Mouse (Mus musculus) limb, embryonic 12.5 days (tissue): ENCODE data around the gene Glrx3. TPM values are rescaled to one million over a fixed set of nuclear protein-coding genes. Genes with fewer than 3 reads are reported as not detected.

Source experiments
- ATAC-seq: fragments of 200-750 bp; cut with Nextera tagmentation; 2 replicates; pipeline ENCODE4 v1.8.0; 2017; ENCODE audit warnings: low read depth, moderate TSS enrichment; ENCODE audit not compliant: insufficient number of reproducible peaks, insufficient read depth, low FRiP score, low TSS enrichment
- H3K27ac ChIP-seq: fragments of 300-500 bp; sonication (generic); 2 replicates; pipeline ENCODE4 v1.5.1; 2016; ENCODE audit warnings: mild to moderate bottlenecking, moderate library complexity
- H3K27me3 ChIP-seq: fragments of 300-500 bp; sonication (generic); 2 replicates; pipeline ENCODE4 v1.6.1; 2016; ENCODE audit warnings: mild to moderate bottlenecking, moderate library complexity
- H3K36me3 ChIP-seq: fragments of 300-500 bp; sonication (generic); 2 replicates; pipeline ENCODE4 v1.6.1; 2016; ENCODE audit warnings: mild to moderate bottlenecking, moderate library complexity
- H3K4me1 ChIP-seq: fragments of 300-500 bp; sonication (generic); replicated peaks from 2 replicates; pipeline ENCODE4 v1.6.1; 2016
- H3K4me2 ChIP-seq: fragments of 300-500 bp; sonication (generic); 2 replicates; pipeline ENCODE4 v1.6.1; 2016; ENCODE audit warnings: mild to moderate bottlenecking, moderate library complexity
- H3K4me3 ChIP-seq: fragments of 300-500 bp; sonication (generic); replicated peaks from 2 replicates; pipeline ENCODE4 v1.5.1; 2016; ENCODE audit warnings: mild to moderate bottlenecking
- H3K9ac ChIP-seq: fragments of 300-500 bp; sonication (generic); replicated peaks from 2 replicates; pipeline ENCODE4 v1.6.1; 2016; ENCODE audit warnings: mild to moderate bottlenecking, moderate library complexity
- H3K9me3 ChIP-seq: fragments of 300-500 bp; sonication (generic); 2 replicates; pipeline ENCODE4 v1.6.1; 2016; ENCODE audit warnings: mild to moderate bottlenecking, moderate library complexity
- WGBS: fragments of 180-500 bp; shearing (Covaris S2); methylation state at CpG from one replicate; pipeline ENCODE4 v1.1.7; 2016; 5-methylcytosine and 5-hydroxymethylcytosine counted together
- polyA plus RNA-seq: library from polyadenylated mRNA; unstranded; fragments of >200 nt; fragmentation: Nextera tagmentation; extraction: Ambion mirVana; gene quantifications from 2 replicates; pipeline ENCODE4 v1.2.1, GENCODE M21; 2016

The Glrx3 gene
- polyA plus RNA-seq, 1 experiment from 2014 or later, result 253 TPM

- ATAC-seq, result no peak
- Histone ChIP-seq H3K4me1 (no peaks in the 10 kb centered on the region), H3K4me2 (no peak overlapping the region), H3K9me3 (no peaks in the 10 kb centered on the region), H3K4me3 (no peak overlapping the region), H3K9ac (no peak overlapping the region), H3K27me3 (peaks cover 9% of the 10 kb centered on the region; the same call in 1 of the 2 replicates), H3K27ac (no peak overlapping the region), H3K36me3 (peaks cover 31% of the 10 kb centered on the region)
- 85% methylated on average over 6 of the region's 6 CpGs for WGBS
These were observed 34.7 kb downstream of the Glrx3 start for GRCm38 (mm10) chr7:137472149-137472548.

GRCm38 (mm10) chr7:137477950-137478620 lies 40.7 kb downstream of the Glrx3 start:
- H3K4me1 ChIP-seq, result no peaks in the 10 kb centered on the region
- whole genome bisulfite sequencing, result 14% methylated on average over 30 of the region's 30 CpGs
- H3K27ac ChIP-seq, result no peak overlapping the region
- H3K36me3 ChIP-seq, result no peaks in the 10 kb centered on the region
- ATAC-seq, result peak; percentile 74; the same call in 1 of the 2 replicates
- peak overlapping the region; percentile 12; the same call in 1 of the 2 replicates for H3K4me3 ChIP-seq
- no peaks in the 10 kb centered on the region for H3K9me3 ChIP-seq
- peak overlapping the region; percentile 44 for H3K4me2 ChIP-seq
- no peak overlapping the region for H3K9ac ChIP-seq
- peaks cover 15% of the 10 kb centered on the region; the same call in 1 of the 2 replicates for H3K27me3 ChIP-seq

GRCm38 (mm10) chr7:137478621-137478982 lies 41.2 kb downstream of the Glrx3 start:
- no peak overlapping the region for H3K27ac ChIP-seq
- peaks cover 15% of the 10 kb centered on the region; the same call in 1 of the 2 replicates for H3K27me3 ChIP-seq
- 32% methylated on average over 5 of the region's 5 CpGs for WGBS
- H3K4me3 ChIP-seq, result peak overlapping the region; percentile 12; the same call in 1 of the 2 replicates
- H3K4me1 ChIP-seq, result no peaks in the 10 kb centered on the region
- no peaks in the 10 kb centered on the region for H3K9me3 ChIP-seq
- no peak overlapping the region for H3K9ac ChIP-seq
- H3K4me2 ChIP-seq, result peak overlapping the region; percentile 44
- ATAC-seq, result peak; percentile 23; the same call in 1 of the 2 replicates
- H3K36me3 ChIP-seq, result no peaks in the 10 kb centered on the region

- no peak overlapping the region for H3K9ac ChIP-seq
- no peaks in the 10 kb centered on the region for H3K36me3 ChIP-seq
- no peak overlapping the region for H3K4me2 ChIP-seq
- H3K9me3 ChIP-seq, result no peaks in the 10 kb centered on the region
- H3K27ac ChIP-seq, result no peak overlapping the region
- WGBS, result 68% methylated on average over 6 of the region's 6 CpGs
- H3K27me3 ChIP-seq, result peaks cover 18% of the 10 kb centered on the region
- no peak overlapping the region for H3K4me3 ChIP-seq
- H3K4me1 ChIP-seq, result peaks cover 4% of the 10 kb centered on the region; the same call in 1 of the 2 replicates
- ATAC-seq, result no peak
These were observed 43.4 kb downstream of the Glrx3 start for GRCm38 (mm10) chr7:137480839-137481238.

- Histone ChIP-seq H3K9ac (no peak overlapping the region), H3K27me3 (peaks cover 3% of the 10 kb centered on the region; the same call in 1 of the 2 replicates), H3K4me2 (no peak overlapping the region), H3K4me3 (no peak overlapping the region), H3K27ac (no peak overlapping the region), H3K9me3 (no peaks in the 10 kb centered on the region), H3K4me1 (peaks cover 4% of the 10 kb centered on the region; the same call in 1 of the 2 replicates), H3K36me3 (no peaks in the 10 kb centered on the region)
- 88% methylated on average over 11 of the region's 11 CpGs for WGBS
- no peak for ATAC-seq
These were observed 46.6 kb downstream of the Glrx3 start for GRCm38 (mm10) chr7:137483987-137484386.

- Histone ChIP-seq H3K4me3 (no peak overlapping the region), H3K27ac (no peak overlapping the region), H3K36me3 (no peaks in the 10 kb centered on the region), H3K4me2 (no peak overlapping the region), H3K9ac (no peak overlapping the region), H3K4me1 (peaks cover 4% of the 10 kb centered on the region; the same call in 1 of the 2 replicates), H3K27me3 (peaks cover 3% of the 10 kb centered on the region; the same call in 1 of the 2 replicates), H3K9me3 (no peaks in the 10 kb centered on the region)
- no peak for ATAC-seq
- WGBS, result 71% methylated on average over 5 of the region's 5 CpGs
These were observed 51.0 kb downstream of the Glrx3 start for GRCm38 (mm10) chr7:137488391-137488790.

GRCm38 (mm10) chr7:137490711-137491110 lies 53.3 kb downstream of the Glrx3 start:
- Histone ChIP-seq H3K4me2 (no peak overlapping the region), H3K9ac (no peak overlapping the region), H3K36me3 (no peaks in the 10 kb centered on the region), H3K27ac (no peak overlapping the region), H3K4me1 (peaks cover 3% of the 10 kb centered on the region; the same call in 1 of the 2 replicates), H3K27me3 (no peaks in the 10 kb centered on the region), H3K4me3 (no peak overlapping the region), H3K9me3 (no peaks in the 10 kb centered on the region)
- WGBS, result 58% methylated on average over 4 of the region's 4 CpGs
- no peak for ATAC-seq

GRCm38 (mm10) chr7:137492307-137492973 lies 55.0 kb downstream of the Glrx3 start:
- 90% methylated on average over 8 of the region's 8 CpGs for WGBS
- H3K9me3 ChIP-seq, result no peaks in the 10 kb centered on the region

GRCm38 (mm10) chr7:137498736-137499135 lies 61.3 kb downstream of the Glrx3 start:
- no peak overlapping the region for H3K27ac ChIP-seq
- 74% methylated on average over 4 of the region's 4 CpGs for WGBS
- no peaks in the 10 kb centered on the region for H3K36me3 ChIP-seq
- ATAC-seq, result no peak
- no peaks in the 10 kb centered on the region for H3K27me3 ChIP-seq
- peaks cover 18% of the 10 kb centered on the region for H3K4me1 ChIP-seq
- H3K9ac ChIP-seq, result no peak overlapping the region
- no peak overlapping the region for H3K4me2 ChIP-seq
- no peaks in the 10 kb centered on the region for H3K9me3 ChIP-seq
- no peak overlapping the region for H3K4me3 ChIP-seq

More at GRCm38 (mm10) chr7:137492307-137492973, 55.0 kb downstream of the Glrx3 start:
- no peak for ATAC-seq
- Histone ChIP-seq H3K9ac (no peak overlapping the region), H3K36me3 (no peaks in the 10 kb centered on the region), H3K4me3 (no peak overlapping the region), H3K27ac (no peak overlapping the region), H3K4me1 (peaks cover 9% of the 10 kb centered on the region), H3K27me3 (no peaks in the 10 kb centered on the region), H3K4me2 (no peak overlapping the region)

GRCm38 (mm10) chr7:137517588-137517987 lies 80.2 kb downstream of the Glrx3 start:
- ATAC-seq, result no peak
- Histone ChIP-seq H3K27ac (peak overlapping the region; percentile 77), H3K4me3 (no peak overlapping the region), H3K36me3 (no peaks in the 10 kb centered on the region), H3K27me3 (no peaks in the 10 kb centered on the region), H3K4me1 (peaks cover 21% of the 10 kb centered on the region), H3K9ac (no peak overlapping the region), H3K9me3 (no peaks in the 10 kb centered on the region), H3K4me2 (no peak overlapping the region)

- H3K9me3 ChIP-seq, result no peaks in the 10 kb centered on the region
- H3K4me3 ChIP-seq, result no peak overlapping the region
- no peak for ATAC-seq
- no peak overlapping the region for H3K4me2 ChIP-seq
- WGBS, result 48% methylated on average over 5 of the region's 5 CpGs
- H3K4me1 ChIP-seq, result peaks cover 21% of the 10 kb centered on the region
- no peak overlapping the region for H3K9ac ChIP-seq
- H3K27ac ChIP-seq, result peak overlapping the region; percentile 77
- no peaks in the 10 kb centered on the region for H3K27me3 ChIP-seq
- no peaks in the 10 kb centered on the region for H3K36me3 ChIP-seq
These were observed 80.7 kb downstream of the Glrx3 start for GRCm38 (mm10) chr7:137518028-137518576.
